Mouse (Mus musculus) E14TG2a.4 (cell line): ENCODE data around the gene Rsph6a.

Experiments used
- CTCF ChIP-seq: conservative IDR thresholded peaks from 2 replicates; pipeline ENCODE4 v1.5.1; 2014; ENCODE audit warnings: low read length
- NANOG ChIP-seq: IDR thresholded peaks from 2 replicates; pipeline ENCODE4 v1.6.1; 2014; ENCODE audit warnings: borderline replicate concordance, low read length, mixed read lengths
- POU5F1 ChIP-seq: IDR thresholded peaks from 2 replicates; pipeline ENCODE4 v1.6.1; 2014; ENCODE audit warnings: low read length, borderline replicate concordance

GRCm38 (mm10) chr7:19104486-19104885 lies 50.0 kb downstream of the Rsph6a start:
- TF ChIP-seq CTCF, result no peak
- TF ChIP-seq POU5F1, result no peak
- no peak for TF ChIP-seq NANOG
